Mouse (Mus musculus): ENCODE measurements around the gene Nubp2.

DNA sequence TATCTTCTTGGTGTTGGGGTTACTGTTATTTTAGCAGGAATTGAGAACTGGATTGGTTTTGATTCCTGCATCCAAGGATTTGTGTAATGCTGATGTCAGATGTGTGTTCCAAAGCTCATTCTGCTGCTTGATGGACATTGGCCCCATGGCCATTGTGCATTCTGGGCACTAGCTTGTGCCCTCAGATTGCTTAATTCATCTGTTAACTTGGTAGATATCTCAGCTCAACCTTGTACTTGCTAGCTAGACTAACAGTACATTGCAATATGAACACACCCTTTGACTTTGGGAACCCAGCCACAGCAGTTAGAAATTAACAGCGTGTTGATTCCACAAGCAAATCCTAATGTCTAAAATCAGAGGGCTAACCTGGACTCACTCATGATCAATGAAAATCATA, 38.8 kb downstream of the Nubp2 start:
- no peak for TF ChIP-seq CTCF (IDR thresholded peaks at IDR 0.05; ENCODE audit: low read depth)
- TF ChIP-seq EP300 (IDR thresholded peaks at IDR 0.05; ENCODE audit: low read depth): peak; percentile 82

Measured in liver, postnatal 0 days (tissue).